Mouse (Mus musculus) hindbrain, embryonic 12.5 days (tissue): ENCODE results near the gene Iqsec3. TPM values are rescaled to one million over a fixed set of nuclear protein-coding genes. Genes with fewer than 3 reads are reported as not detected.

Experiments used
- ATAC-seq: fragments of 200-750 bp; cut with Nextera tagmentation; 2 replicates; pipeline ENCODE4 v1.8.0; 2017; ENCODE audit warnings: moderate TSS enrichment; ENCODE audit not compliant: low FRiP score
- H3K27ac ChIP-seq: fragments of 300-500 bp; sonication (generic); 2 replicates; pipeline ENCODE4 v1.5.1; 2016; ENCODE audit warnings: mild to moderate bottlenecking
- H3K27me3 ChIP-seq: fragments of 300-500 bp; sonication (generic); 2 replicates; pipeline ENCODE4 v1.6.1; 2016; ENCODE audit warnings: mild to moderate bottlenecking
- H3K36me3 ChIP-seq: fragments of 300-500 bp; sonication (generic); 2 replicates; pipeline ENCODE4 v1.6.1; 2016; ENCODE audit warnings: mild to moderate bottlenecking
- H3K4me1 ChIP-seq: fragments of 300-500 bp; sonication (generic); 2 replicates; pipeline ENCODE4 v1.6.1; 2016
- H3K4me2 ChIP-seq: fragments of 300-500 bp; sonication (generic); replicated peaks from 2 replicates; pipeline ENCODE4 v1.6.1; 2016; ENCODE audit warnings: mild to moderate bottlenecking
- H3K4me3 ChIP-seq: fragments of 300-500 bp; sonication (generic); 2 replicates; pipeline ENCODE4 v1.5.1; 2016; ENCODE audit warnings: mild to moderate bottlenecking
- H3K9ac ChIP-seq: fragments of 300-500 bp; sonication (generic); 2 replicates; pipeline ENCODE4 v1.6.1; 2016; ENCODE audit warnings: mild to moderate bottlenecking, moderate library complexity
- H3K9me3 ChIP-seq: fragments of 300-500 bp; sonication (generic); replicated peaks from 2 replicates; pipeline ENCODE4 v1.6.1; 2016; ENCODE audit warnings: mild to moderate bottlenecking
- whole genome bisulfite sequencing: fragments of 180-500 bp; shearing (Covaris S2); methylation state at CpG from one replicate; pipeline ENCODE4 v1.1.7; 2016; 5-methylcytosine and 5-hydroxymethylcytosine counted together
- polyA plus RNA-seq: library from polyadenylated mRNA; unstranded; fragments of >200 nt; fragmentation: Nextera tagmentation; extraction: Ambion mirVana; gene quantifications from 2 replicates; pipeline ENCODE4 v1.2.1, GENCODE M21; 2016

The Iqsec3 gene
- polyA plus RNA-seq, 1 experiment from 2014 or later = 6.0 TPM

DNA sequence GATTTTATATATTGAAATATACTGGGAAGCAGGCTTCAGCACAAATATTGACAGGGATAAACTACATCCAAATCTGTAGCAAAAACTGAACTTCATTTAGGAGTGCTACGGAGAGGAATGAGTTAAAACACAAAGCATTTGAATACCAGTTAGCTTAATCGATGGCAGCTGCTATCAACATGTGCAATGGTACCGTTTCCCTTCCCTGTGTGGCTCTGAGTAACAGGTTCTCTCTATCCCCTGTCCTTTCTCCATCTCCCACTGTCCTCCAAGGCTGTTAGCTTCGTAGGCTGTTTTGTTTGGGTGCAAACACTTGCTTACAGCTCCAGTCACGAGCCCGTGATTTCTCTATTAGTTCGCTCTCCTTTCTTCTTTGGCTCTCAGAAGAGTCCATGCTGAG lies 19.7 kb downstream of the Iqsec3 start:
- no peaks in the 10 kb centered on the region for H3K36me3 ChIP-seq
- 37% methylated on average over 7 of the region's 7 CpGs for WGBS
- no peak overlapping the region for H3K4me3 ChIP-seq
- H3K4me1 ChIP-seq = peaks cover 32% of the 10 kb centered on the region
- no peaks in the 10 kb centered on the region for H3K9me3 ChIP-seq
- H3K4me2 ChIP-seq = no peak overlapping the region
- ATAC-seq = no peak
- no peak overlapping the region for H3K9ac ChIP-seq
- H3K27me3 ChIP-seq = no peaks in the 10 kb centered on the region
- H3K27ac ChIP-seq = peak overlapping the region; percentile 67; the same call in 1 of the 2 replicates

GRCm38 (mm10) chr6:121451703-121452102 lies 21.8 kb downstream of the Iqsec3 start:
- Histone ChIP-seq H3K4me3 (no peak overlapping the region), H3K4me2 (no peak overlapping the region), H3K27ac (no peak overlapping the region), H3K36me3 (no peaks in the 10 kb centered on the region), H3K9me3 (no peaks in the 10 kb centered on the region), H3K27me3 (no peaks in the 10 kb centered on the region), H3K4me1 (peaks cover 21% of the 10 kb centered on the region), H3K9ac (no peak overlapping the region)
- no peak for ATAC-seq
- 88% methylated on average over 3 of the region's 3 CpGs for WGBS

- H3K27me3 ChIP-seq = no peaks in the 10 kb centered on the region; the same call in 1 of the 2 replicates
- whole genome bisulfite sequencing = 11% methylated on average over 5 of the region's 5 CpGs
- H3K27ac ChIP-seq = no peak overlapping the region
- ATAC-seq = no peak
- no peaks in the 10 kb centered on the region for H3K36me3 ChIP-seq
- H3K4me1 ChIP-seq = peaks cover 5% of the 10 kb centered on the region
- no peaks in the 10 kb centered on the region for H3K9me3 ChIP-seq
- H3K4me3 ChIP-seq = no peak overlapping the region
- H3K9ac ChIP-seq = no peak overlapping the region
- no peak overlapping the region for H3K4me2 ChIP-seq
Measured at GRCm38 (mm10) chr6:121440696-121441220, 32.7 kb downstream of the Iqsec3 start.

DNA sequence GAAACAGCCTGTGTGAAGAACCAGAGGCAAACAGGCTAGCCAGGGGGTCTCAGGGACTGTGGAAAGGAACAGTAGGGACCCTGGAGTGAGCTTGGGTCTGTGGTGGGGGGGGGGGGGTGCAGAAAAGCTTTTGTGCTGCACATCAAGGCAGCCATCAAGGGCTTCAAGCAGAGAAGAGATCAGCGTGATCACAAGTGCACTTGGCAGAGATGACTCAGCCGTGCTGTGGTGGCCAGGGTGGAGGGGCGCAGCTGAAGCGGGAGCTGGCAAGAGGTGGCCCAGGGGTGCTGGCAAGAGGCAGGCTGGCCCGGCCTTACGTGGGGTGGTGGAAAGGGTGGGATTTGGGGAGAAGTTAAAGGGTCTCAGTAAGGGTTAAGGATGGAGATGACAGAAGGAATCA lies 48.6 kb downstream of the Iqsec3 start:
- H3K9me3 ChIP-seq = no peaks in the 10 kb centered on the region
- 0 out of 2 replicates have a peak, but pooled peaks cover 6% of the 10 kb centered on the region for H3K27me3 ChIP-seq
- no peaks in the 10 kb centered on the region for H3K36me3 ChIP-seq
- no peak overlapping the region for H3K4me2 ChIP-seq
- no peak overlapping the region for H3K27ac ChIP-seq
- H3K9ac ChIP-seq = no peak overlapping the region
- no peak for ATAC-seq
- no peak overlapping the region for H3K4me3 ChIP-seq
- 44% methylated on average over 6 of the region's 6 CpGs for WGBS
- peaks cover 7% of the 10 kb centered on the region for H3K4me1 ChIP-seq

GRCm38 (mm10) chr6:121424403-121424802 lies 49.1 kb downstream of the Iqsec3 start:
- H3K4me3 ChIP-seq = no peak overlapping the region
- H3K27ac ChIP-seq = no peak overlapping the region
- 0 out of 2 replicates have a peak, but pooled peaks cover 6% of the 10 kb centered on the region for H3K27me3 ChIP-seq
- peaks cover 7% of the 10 kb centered on the region for H3K4me1 ChIP-seq
- no peak overlapping the region for H3K9ac ChIP-seq
- no peak for ATAC-seq
- H3K36me3 ChIP-seq = no peaks in the 10 kb centered on the region
- no peaks in the 10 kb centered on the region for H3K9me3 ChIP-seq
- whole genome bisulfite sequencing = 42% methylated on average over 12 of the region's 12 CpGs
- H3K4me2 ChIP-seq = no peak overlapping the region

GRCm38 (mm10) chr6:121412558-121413297 lies 60.8 kb downstream of the Iqsec3 start:
- H3K4me2 ChIP-seq = peak overlapping the region; percentile 48
- ATAC-seq = peak; percentile 49
- H3K27ac ChIP-seq = no peak overlapping the region
- H3K4me3 ChIP-seq = peak overlapping the region; percentile 25
- H3K9me3 ChIP-seq = no peaks in the 10 kb centered on the region
- H3K4me1 ChIP-seq = peaks cover 12% of the 10 kb centered on the region
- H3K27me3 ChIP-seq = peaks cover 51% of the 10 kb centered on the region
- WGBS = 2% methylated on average over 46 of the region's 46 CpGs
- H3K36me3 ChIP-seq = no peaks in the 10 kb centered on the region
- H3K9ac ChIP-seq = peak overlapping the region; percentile 46

- no peaks in the 10 kb centered on the region for H3K36me3 ChIP-seq
- peak overlapping the region; percentile 35; the same call in 1 of the 2 replicates for H3K27ac ChIP-seq
- peak; percentile 12; the same call in 1 of the 2 replicates for ATAC-seq
- peaks cover 23% of the 10 kb centered on the region for H3K27me3 ChIP-seq
- no peak overlapping the region for H3K4me3 ChIP-seq
- no peaks in the 10 kb centered on the region for H3K9me3 ChIP-seq
- H3K4me2 ChIP-seq = no peak overlapping the region
- no peak overlapping the region for H3K9ac ChIP-seq
- 25% methylated on average over 5 of the region's 5 CpGs for WGBS
- H3K4me1 ChIP-seq = peaks cover 10% of the 10 kb centered on the region
Measured at GRCm38 (mm10) chr6:121407571-121408011, 65.9 kb downstream of the Iqsec3 start.

GRCm38 (mm10) chr6:121405311-121405710 lies 68.2 kb downstream of the Iqsec3 start:
- ATAC-seq = no peak
- H3K9ac ChIP-seq = no peak overlapping the region
- no peaks in the 10 kb centered on the region for H3K9me3 ChIP-seq
- WGBS = 89% methylated on average over 8 of the region's 8 CpGs
- peaks cover 2% of the 10 kb centered on the region; the same call in 1 of the 2 replicates for H3K27me3 ChIP-seq
- no peaks in the 10 kb centered on the region for H3K36me3 ChIP-seq
- H3K4me2 ChIP-seq = no peak overlapping the region
- H3K4me3 ChIP-seq = no peak overlapping the region
- no peak overlapping the region for H3K27ac ChIP-seq
- H3K4me1 ChIP-seq = peaks cover 10% of the 10 kb centered on the region

DNA sequence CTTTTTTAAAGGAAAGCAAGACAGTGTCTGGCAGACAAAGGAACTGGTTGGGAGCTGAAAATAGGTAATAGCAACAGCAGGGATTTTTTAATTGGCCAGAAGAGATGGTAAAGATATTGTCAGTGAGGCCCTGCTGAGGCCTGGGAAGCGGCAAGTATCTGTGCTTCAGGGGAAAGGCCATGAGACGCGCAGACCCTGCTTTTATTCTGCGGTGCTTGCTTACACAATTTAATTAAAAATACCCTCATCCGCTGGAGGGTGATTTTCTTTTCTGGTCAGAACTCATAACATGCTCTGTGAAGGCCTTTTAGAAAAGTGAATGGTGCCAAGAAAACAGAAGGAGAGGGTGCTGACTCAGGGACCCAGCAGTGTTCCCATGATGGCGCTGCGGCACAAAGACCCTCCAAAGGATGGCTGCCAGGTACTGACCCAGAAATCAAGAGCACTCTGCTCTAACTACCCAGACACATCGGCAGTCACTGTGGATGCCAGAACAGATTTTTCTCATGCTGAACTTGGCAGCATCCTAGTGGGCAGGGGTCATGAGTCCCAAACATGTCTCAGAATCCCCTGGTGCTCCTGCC lies 70.7 kb downstream of the Iqsec3 start:
- H3K36me3 ChIP-seq = no peaks in the 10 kb centered on the region
- no peak overlapping the region for H3K9ac ChIP-seq
- H3K27ac ChIP-seq = peak overlapping the region; percentile 62
- no peaks in the 10 kb centered on the region for H3K27me3 ChIP-seq
- H3K9me3 ChIP-seq = no peaks in the 10 kb centered on the region
- 71% methylated on average over 8 of the region's 8 CpGs for WGBS
- H3K4me2 ChIP-seq = no peak overlapping the region
- peak; percentile 33; the same call in 1 of the 2 replicates for ATAC-seq
- no peak overlapping the region for H3K4me3 ChIP-seq
- H3K4me1 ChIP-seq = peaks cover 7% of the 10 kb centered on the region

DNA sequence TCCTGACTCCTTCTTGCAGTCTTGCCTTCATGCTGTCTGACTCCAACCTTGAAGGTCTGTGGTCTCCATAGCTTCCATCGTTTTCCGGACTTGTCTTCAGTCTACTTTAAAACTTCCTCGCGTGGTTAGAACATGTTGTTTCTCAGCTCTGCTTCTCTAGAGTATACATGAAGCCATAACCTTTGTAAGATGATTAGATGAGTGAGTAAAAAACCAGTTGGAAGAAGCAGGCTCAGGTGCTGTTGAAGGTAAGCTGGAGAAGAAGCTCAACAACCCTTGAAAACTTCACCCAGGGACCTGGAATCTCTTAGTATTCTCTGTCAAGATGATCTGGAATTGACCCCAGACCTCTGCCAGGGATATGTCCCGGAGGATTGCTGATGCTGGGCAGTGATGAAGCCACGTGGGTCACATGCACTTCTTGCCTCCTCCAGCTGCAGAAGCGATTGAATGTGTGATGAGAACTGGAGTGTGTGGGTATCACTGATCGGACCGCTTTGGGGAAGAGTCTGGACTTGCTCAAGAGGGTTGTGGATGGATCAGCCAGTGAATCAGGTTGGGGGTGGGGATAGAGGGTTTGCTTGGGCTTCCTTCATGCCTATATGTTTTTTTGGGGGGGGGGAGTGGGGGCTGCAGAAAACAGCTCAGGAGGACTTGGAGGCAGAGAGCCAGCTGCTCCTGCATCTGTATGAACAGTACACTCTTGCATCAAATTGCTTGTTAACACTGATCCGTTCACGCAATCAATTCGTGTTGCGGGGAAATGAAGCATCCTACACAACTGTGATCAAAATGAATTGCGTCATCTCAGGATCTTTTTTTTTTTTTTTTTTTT lies 71.4 kb downstream of the Iqsec3 start:
- H3K4me1 ChIP-seq = 0 out of 2 replicates have a peak, but pooled peaks cover 3% of the 10 kb centered on the region
- H3K36me3 ChIP-seq = no peaks in the 10 kb centered on the region
- WGBS = 80% methylated on average over 14 of the region's 14 CpGs
- no peaks in the 10 kb centered on the region for H3K27me3 ChIP-seq
- H3K4me2 ChIP-seq = no peak overlapping the region
- H3K4me3 ChIP-seq = no peak overlapping the region
- no peak overlapping the region for H3K9ac ChIP-seq
- ATAC-seq = peak; percentile 43; the same call in 1 of the 2 replicates
- peak overlapping the region; percentile 62 for H3K27ac ChIP-seq
- no peaks in the 10 kb centered on the region for H3K9me3 ChIP-seq

DNA sequence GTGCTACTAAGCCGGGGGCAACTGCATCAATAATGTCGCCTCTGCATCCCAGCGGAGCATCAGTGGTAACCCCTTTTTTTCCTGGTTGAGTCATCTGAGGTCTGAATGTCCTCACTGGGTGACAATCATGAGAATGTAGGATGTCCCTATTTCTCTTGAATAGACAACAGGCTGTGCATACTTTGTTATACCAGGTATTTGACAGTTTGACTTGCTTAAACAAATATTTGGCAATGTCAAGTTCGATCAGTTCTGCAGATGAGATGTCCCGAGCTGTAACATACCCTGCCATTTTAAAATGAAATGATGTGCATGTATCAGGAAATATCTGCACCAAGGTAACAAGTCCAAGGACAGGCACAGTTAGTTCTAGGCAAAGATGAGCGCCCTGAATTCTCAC lies 72.3 kb downstream of the Iqsec3 start:
- Histone ChIP-seq H3K9me3 (no peaks in the 10 kb centered on the region), H3K4me2 (no peak overlapping the region), H3K27ac (no peak overlapping the region), H3K36me3 (no peaks in the 10 kb centered on the region), H3K9ac (no peak overlapping the region), H3K27me3 (no peaks in the 10 kb centered on the region), H3K4me3 (no peak overlapping the region), H3K4me1 (0 out of 2 replicates have a peak, but pooled peaks cover 3% of the 10 kb centered on the region)
- no peak for ATAC-seq
- WGBS = 91% methylated on average over 6 of the region's 6 CpGs
